Mouse (Mus musculus): ENCODE data around the gene 1700037H04Rik.

GRCm38 (mm10) chr2:131134826-131135400 is 25.0 kb downstream of the 1700037H04Rik start:
- TF ChIP-seq CTCF (IDR thresholded peaks at IDR 0.05; ENCODE audit: control insufficient read depth, insufficient read depth, insufficient replicate concordance, low read depth, low read length) (no peak), POLR2A (IDR thresholded peaks at IDR 0.05; ENCODE audit: control insufficient read depth, low read depth, low read length) (no peak)
